Mouse (Mus musculus): ENCODE results near the gene Lig4. TPM values are rescaled to one million over a fixed set of nuclear protein-coding genes. Genes with fewer than 3 reads are reported as not detected.

Gene Lig4
- polyA plus RNA-seq, 1 experiment from 2014 or later, result 13.5 TPM

- Histone ChIP-seq H3K36me3 (ENCODE audit: control insufficient read depth, insufficient read depth, low read length) (no peaks in the 10 kb centered on the region), H3K4me3 (replicated peaks; ENCODE audit: low read depth, low read length) (no peak overlapping the region), H3K4me1 (ENCODE audit: control insufficient read depth, insufficient read depth, low read length) (no peaks in the 10 kb centered on the region), H3K4me2 (ENCODE audit: low read length) (no peak overlapping the region), H3K9ac (replicated peaks; ENCODE audit: low read length) (no peak overlapping the region), H3K9me3 (ENCODE audit: control insufficient read depth, low read length) (no peaks in the 10 kb centered on the region), H3K27ac (replicated peaks; ENCODE audit: low read depth, low read length) (no peak overlapping the region), H3K27me3 (ENCODE audit: control insufficient read depth, insufficient read depth, low read length) (no peaks in the 10 kb centered on the region)
- ATAC-seq (ENCODE audit: low FRiP score, low TSS enrichment) (no peak), DNase-seq (no peak)
- WGBS, result 72% methylated on average over 10 of the region's 10 CpGs
Observed at GRCm38 (mm10) chr8:9949134-9949890, 28.2 kb downstream of the Lig4 start.

- no peak overlapping the region for H3K27ac ChIP-seq (replicated peaks; ENCODE audit: low read depth, low read length)
- H3K4me1 ChIP-seq (ENCODE audit: control insufficient read depth, insufficient read depth, low read length), result no peaks in the 10 kb centered on the region
- no peaks in the 10 kb centered on the region for H3K36me3 ChIP-seq (ENCODE audit: control insufficient read depth, insufficient read depth, low read length)
- ATAC-seq (ENCODE audit: low FRiP score, low TSS enrichment), result no peak
- 69% methylated on average over 7 of the region's 7 CpGs for WGBS
- no peak overlapping the region for H3K4me2 ChIP-seq (ENCODE audit: low read length)
- no peak overlapping the region for H3K9ac ChIP-seq (replicated peaks; ENCODE audit: low read length)
- DNase-seq, result no peak
- H3K27me3 ChIP-seq (ENCODE audit: control insufficient read depth, insufficient read depth, low read length), result no peaks in the 10 kb centered on the region
- H3K4me3 ChIP-seq (replicated peaks; ENCODE audit: low read depth, low read length), result no peak overlapping the region
- no peaks in the 10 kb centered on the region for H3K9me3 ChIP-seq (ENCODE audit: control insufficient read depth, low read length)
Observed at GRCm38 (mm10) chr8:9935574-9935973, 41.9 kb downstream of the Lig4 start.

GRCm38 (mm10) chr8:9934891-9935565, 42.5 kb downstream of the Lig4 start:
- Histone ChIP-seq H3K4me2 (ENCODE audit: low read length) (no peak overlapping the region), H3K9me3 (ENCODE audit: control insufficient read depth, low read length) (no peaks in the 10 kb centered on the region), H3K27ac (replicated peaks; ENCODE audit: low read depth, low read length) (no peak overlapping the region), H3K4me1 (ENCODE audit: control insufficient read depth, insufficient read depth, low read length) (no peaks in the 10 kb centered on the region), H3K36me3 (ENCODE audit: control insufficient read depth, insufficient read depth, low read length) (no peaks in the 10 kb centered on the region), H3K9ac (replicated peaks; ENCODE audit: low read length) (no peak overlapping the region), H3K4me3 (replicated peaks; ENCODE audit: low read depth, low read length) (no peak overlapping the region), H3K27me3 (ENCODE audit: control insufficient read depth, insufficient read depth, low read length) (no peaks in the 10 kb centered on the region)
- no peak; the same call in 1 of the 2 replicates for ATAC-seq (ENCODE audit: low FRiP score, low TSS enrichment)
- 39% methylated on average over 10 of the region's 10 CpGs for WGBS
- peak; percentile 84 for DNase-seq

GRCm38 (mm10) chr8:9932711-9933110, 44.8 kb downstream of the Lig4 start:
- Histone ChIP-seq H3K4me3 (replicated peaks; ENCODE audit: low read depth, low read length) (no peak overlapping the region), H3K27me3 (ENCODE audit: control insufficient read depth, insufficient read depth, low read length) (no peaks in the 10 kb centered on the region), H3K36me3 (ENCODE audit: control insufficient read depth, insufficient read depth, low read length) (no peaks in the 10 kb centered on the region), H3K9me3 (ENCODE audit: control insufficient read depth, low read length) (no peaks in the 10 kb centered on the region), H3K9ac (replicated peaks; ENCODE audit: low read length) (no peak overlapping the region), H3K4me1 (ENCODE audit: control insufficient read depth, insufficient read depth, low read length) (no peaks in the 10 kb centered on the region), H3K27ac (replicated peaks; ENCODE audit: low read depth, low read length) (no peak overlapping the region), H3K4me2 (ENCODE audit: low read length) (no peak overlapping the region)
- ATAC-seq (ENCODE audit: low FRiP score, low TSS enrichment) (no peak), DNase-seq (no peak)

GRCm38 (mm10) chr8:9929746-9930445, 47.6 kb downstream of the Lig4 start:
- Histone ChIP-seq H3K36me3 (ENCODE audit: control insufficient read depth, insufficient read depth, low read length) (no peaks in the 10 kb centered on the region), H3K27me3 (ENCODE audit: control insufficient read depth, insufficient read depth, low read length) (no peaks in the 10 kb centered on the region), H3K4me3 (replicated peaks; ENCODE audit: low read depth, low read length) (no peak overlapping the region), H3K9ac (replicated peaks; ENCODE audit: low read length) (no peak overlapping the region), H3K4me1 (ENCODE audit: control insufficient read depth, insufficient read depth, low read length) (no peaks in the 10 kb centered on the region), H3K4me2 (ENCODE audit: low read length) (no peak overlapping the region), H3K27ac (replicated peaks; ENCODE audit: low read depth, low read length) (no peak overlapping the region), H3K9me3 (ENCODE audit: control insufficient read depth, low read length) (no peaks in the 10 kb centered on the region)
- 69% methylated on average over 14 of the region's 14 CpGs for WGBS
- ATAC-seq (ENCODE audit: low FRiP score, low TSS enrichment) (no peak), DNase-seq (no peak)

Other genes with a start within 250 kb of the Lig4 start
- 30.2 and 36.3 TPM in 2 replicates for gene Fam155a, start 206.5 kb downstream of the Lig4 start, polyA plus RNA-seq (2014; fragmentation: Nextera tagmentation; extraction: Ambion mirVana)
- not detected in 2 replicates for gene Gm10217, start 113.4 kb downstream of the Lig4 start, polyA plus RNA-seq (2014; fragmentation: Nextera tagmentation; extraction: Ambion mirVana)
- 12.5 and 20.0 TPM in 2 replicates for gene Abhd13, start within 50 bp of the Lig4 start, polyA plus RNA-seq (2014; fragmentation: Nextera tagmentation; extraction: Ambion mirVana)
- gene Tnfsf13b, start 28.8 kb upstream of the Lig4 start, polyA plus RNA-seq (2014; fragmentation: Nextera tagmentation; extraction: Ambion mirVana), result 0.12 and 0.18 TPM in 2 replicates
- gene Myo16, start 176.2 kb upstream of the Lig4 start, polyA plus RNA-seq (2014; fragmentation: Nextera tagmentation; extraction: Ambion mirVana), result 6.1 and 7.9 TPM in 2 replicates